Mouse (Mus musculus) thymus, postnatal 4 days (tissue): ENCODE results near the gene Mrpl24.
A peak's percentile ranks its signal among the peaks of the same experiment; 100 is the strongest.

Source experiments
- DNase-seq: peaks from one replicate; pipeline ENCODE4 v3.0.0; 2021

Mrpl24 gene

GRCm38 (mm10) chr3:87910573-87911141, 8.6 kb upstream of the Mrpl24 start:
- DNase-seq, result peak; percentile 54

DNA sequence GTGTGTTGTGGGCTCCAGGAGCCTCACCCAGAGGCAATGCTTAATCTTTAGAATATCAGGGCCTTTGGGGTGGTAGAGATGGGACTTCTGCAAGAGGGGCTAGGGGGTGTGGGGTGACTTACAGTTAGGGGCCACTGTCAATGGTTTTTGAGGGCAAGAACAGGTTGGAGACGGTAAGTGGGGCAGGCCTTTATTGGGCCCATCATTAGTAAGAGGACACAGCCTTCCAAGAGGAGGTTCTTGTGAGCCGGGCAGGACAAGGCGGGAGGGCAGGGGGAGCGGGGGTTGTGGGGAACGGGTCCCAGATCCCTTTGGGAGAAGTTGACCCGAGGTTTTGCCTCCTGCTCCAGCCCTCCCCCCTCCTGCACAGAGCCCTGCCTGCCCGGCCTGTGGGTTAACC, 5.8 kb upstream of the Mrpl24 start:
- DNase-seq, result no peak

- DNase-seq, result no peak
Measured at GRCm38 (mm10) chr3:87913891-87914290, 5.4 kb upstream of the Mrpl24 start.

- DNase-seq, result no peak
Measured at GRCm38 (mm10) chr3:87916990-87917389, 2.3 kb upstream of the Mrpl24 start.

GRCm38 (mm10) chr3:87918551-87918950, 755 bp upstream of the Mrpl24 start:
- no peak for DNase-seq

GRCm38 (mm10) chr3:87920270-87920943, 1.1 kb downstream of the Mrpl24 start:
- no peak for DNase-seq

GRCm38 (mm10) chr3:87924996-87925395, 5.7 kb downstream of the Mrpl24 start:
- no peak for DNase-seq

DNA sequence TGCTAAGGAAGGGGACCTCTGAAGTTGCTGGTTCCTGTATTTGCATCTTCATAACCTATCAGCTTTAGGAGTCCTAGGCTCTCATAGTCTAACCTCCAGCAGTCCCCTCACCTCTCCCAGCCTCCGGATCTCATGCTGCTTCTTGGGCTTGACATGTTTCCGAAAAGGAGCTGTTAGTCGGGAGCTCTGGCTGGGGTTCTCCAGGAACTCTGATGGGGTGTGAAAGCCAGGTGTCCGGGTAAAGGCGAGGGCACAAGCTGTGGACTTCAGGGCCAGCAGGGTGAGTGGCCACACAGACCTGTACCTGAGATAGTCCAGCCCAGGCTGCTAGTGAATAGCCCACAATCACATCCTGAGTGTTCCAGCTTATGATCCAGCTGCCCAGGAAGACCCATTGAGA, 8.1 kb downstream of the Mrpl24 start:
- no peak for DNase-seq

DNA sequence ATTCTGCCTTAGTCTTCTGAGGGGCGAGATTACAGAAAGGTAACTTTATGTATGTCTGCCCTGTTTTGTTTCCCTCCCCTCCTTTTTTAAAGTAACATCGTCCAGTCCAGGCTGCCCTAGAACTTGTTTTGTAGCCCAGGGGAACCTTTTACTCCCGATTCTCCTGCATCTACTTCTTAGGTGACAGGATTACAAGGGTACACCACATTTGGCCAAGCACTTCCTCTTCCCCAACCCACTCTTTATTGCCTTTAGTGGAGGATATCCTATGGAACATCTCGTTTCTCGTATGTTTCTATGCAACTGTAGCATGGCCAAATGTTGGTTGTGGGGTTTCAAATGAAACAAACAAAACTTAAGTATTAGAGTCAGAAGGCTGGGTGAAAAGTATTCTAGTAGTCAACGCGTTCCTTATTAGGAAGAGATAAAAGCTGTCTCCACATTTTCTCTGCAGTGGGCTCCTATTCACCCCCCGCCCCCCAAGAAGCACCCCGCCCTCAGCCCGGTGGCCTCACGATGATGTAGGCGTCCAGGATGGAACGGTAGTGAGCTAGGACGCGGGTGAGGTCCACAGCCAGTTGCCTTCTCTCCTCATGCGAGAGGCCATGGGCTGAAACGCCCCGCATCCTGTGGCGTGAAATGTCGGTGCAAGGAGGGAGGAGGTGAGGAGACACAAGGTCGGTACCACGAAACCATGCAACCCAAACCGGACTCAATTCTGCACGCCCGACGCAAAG, 10.2 kb downstream of the Mrpl24 start:
- DNase-seq, result no peak

GRCm38 (mm10) chr3:87930078-87930795, 10.9 kb downstream of the Mrpl24 start, which contains the start of the genes Isg20l2 and Rrnad1:
TSS of gene Isg20l2 (plus strand) at chr3:87930314.
TSS of gene Rrnad1 (minus strand) at chr3:87930717.
- DNase-seq, result peak; percentile 95

DNA sequence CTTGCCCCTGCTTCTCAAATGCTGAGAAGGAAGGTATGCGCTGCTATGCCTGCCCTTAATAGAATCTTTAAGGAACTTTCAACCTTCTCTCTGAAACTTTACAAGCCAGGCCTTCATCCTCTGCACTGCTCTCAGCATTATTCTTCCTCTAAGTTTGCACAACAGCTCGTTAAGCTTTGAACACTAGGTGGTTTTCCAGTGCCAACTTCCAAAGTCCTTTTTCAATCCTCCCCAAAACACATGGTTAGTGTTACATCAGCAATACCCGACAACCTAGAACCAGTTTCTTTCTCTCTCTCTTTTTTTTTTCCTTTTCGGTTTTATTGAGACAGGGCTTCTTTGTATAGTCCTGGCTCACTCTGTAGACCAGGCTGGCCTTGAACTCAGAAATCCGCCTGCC, 14.7 kb downstream of the Mrpl24 start:
- DNase-seq, result no peak

GRCm38 (mm10) chr3:87934501-87934900, 15.2 kb downstream of the Mrpl24 start:
- DNase-seq, result no peak

DNA sequence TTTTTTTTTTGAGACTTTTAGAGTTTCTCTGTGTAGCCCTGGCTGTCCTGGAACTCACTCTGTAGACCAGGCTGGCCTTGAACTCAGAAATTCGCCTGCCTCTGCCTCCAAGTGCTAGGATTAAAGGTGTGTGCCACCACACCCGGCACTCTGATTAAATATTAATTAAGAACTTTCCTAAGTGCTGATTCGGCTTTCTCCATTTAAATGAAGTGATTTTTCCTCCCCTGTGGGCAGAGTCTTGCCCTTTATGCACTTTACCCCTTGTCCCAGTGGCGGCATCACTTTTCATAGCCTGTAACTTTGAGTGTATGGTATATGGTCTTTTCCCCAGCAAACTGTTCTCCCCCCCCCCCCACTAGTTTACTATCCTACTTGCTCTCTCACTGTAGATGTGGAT, 15.9 kb downstream of the Mrpl24 start:
- no peak for DNase-seq

GRCm38 (mm10) chr3:87935776-87936175, 16.5 kb downstream of the Mrpl24 start:
- peak; percentile 90 for DNase-seq

- no peak for DNase-seq
Measured at GRCm38 (mm10) chr3:87940611-87941010, 21.3 kb downstream of the Mrpl24 start.

DNA sequence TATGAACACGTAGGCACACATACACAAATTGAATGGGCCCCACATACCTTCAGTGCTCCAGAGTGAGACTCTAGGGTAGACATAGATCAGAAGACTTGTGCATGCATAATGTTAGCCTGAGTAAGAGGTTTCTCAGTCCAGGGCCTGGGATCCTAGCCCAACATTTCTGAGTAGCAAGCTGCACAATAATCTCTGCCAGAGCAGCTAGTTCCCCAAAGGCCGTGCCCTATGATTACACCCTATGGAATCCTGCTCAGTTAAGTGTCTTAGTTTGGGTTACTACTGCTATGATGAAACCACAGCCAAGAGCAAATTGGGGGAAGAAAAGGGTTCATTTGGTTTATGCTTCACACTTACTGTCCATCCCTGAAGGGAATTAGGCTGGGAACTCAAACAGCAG, 23.2 kb downstream of the Mrpl24 start:
- no peak for DNase-seq

- DNase-seq, result no peak
Measured at GRCm38 (mm10) chr3:87943586-87943985, 24.3 kb downstream of the Mrpl24 start.

DNA sequence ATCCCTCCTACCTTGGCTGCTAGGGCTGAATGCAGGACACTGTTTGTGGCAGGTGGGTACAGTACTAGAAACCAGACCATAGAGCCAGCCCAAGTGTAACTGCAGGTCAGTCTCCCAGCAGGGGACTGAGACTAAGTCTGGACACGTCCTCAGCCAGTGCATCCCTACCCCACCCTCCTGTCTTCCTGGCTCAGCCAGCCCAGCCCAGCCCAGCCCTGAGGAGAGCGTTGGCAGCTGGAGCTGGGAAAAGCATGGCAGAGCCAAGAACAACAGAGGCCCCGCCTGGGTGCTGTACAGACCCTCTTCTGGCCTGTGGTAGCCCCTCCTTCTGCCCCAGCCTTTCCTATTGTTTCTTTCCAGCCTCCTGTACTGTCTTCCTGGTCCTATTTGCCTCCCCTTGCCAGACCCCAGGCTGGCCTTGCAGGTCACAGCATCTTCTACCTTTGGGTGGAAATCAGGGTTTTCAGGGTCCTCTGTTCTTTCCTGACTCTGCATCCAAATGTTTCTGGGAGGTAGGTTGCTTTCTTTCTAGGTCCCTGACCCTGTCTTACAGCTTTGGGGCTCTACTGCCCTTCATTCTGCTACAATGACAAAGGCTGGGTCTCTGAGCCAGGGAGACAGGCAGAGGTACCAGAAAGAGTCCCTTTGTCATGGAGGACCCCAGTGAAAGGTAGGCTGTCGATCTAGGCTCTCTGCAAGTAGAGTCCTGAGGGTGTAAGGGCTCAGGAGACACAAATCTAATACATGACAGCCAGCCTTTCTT, 25.7 kb downstream of the Mrpl24 start:
- DNase-seq, result no peak

- DNase-seq, result no peak
Measured at GRCm38 (mm10) chr3:87945781-87946540, 26.7 kb downstream of the Mrpl24 start.

- no peak for DNase-seq
Measured at GRCm38 (mm10) chr3:87946541-87946860, 27.2 kb downstream of the Mrpl24 start.

- no peak for DNase-seq
Measured at GRCm38 (mm10) chr3:87947056-87947810, 27.9 kb downstream of the Mrpl24 start.
